Mouse (Mus musculus) layer of hippocampus, adult 11-12 months (tissue): ENCODE measurements around the gene Nelfb.

ENCODE experiments used
- DNase-seq: peaks from one replicate; pipeline ENCODE4 v3.0.0; 2022; ENCODE audit warnings: low spot score

Nelfb gene

DNA sequence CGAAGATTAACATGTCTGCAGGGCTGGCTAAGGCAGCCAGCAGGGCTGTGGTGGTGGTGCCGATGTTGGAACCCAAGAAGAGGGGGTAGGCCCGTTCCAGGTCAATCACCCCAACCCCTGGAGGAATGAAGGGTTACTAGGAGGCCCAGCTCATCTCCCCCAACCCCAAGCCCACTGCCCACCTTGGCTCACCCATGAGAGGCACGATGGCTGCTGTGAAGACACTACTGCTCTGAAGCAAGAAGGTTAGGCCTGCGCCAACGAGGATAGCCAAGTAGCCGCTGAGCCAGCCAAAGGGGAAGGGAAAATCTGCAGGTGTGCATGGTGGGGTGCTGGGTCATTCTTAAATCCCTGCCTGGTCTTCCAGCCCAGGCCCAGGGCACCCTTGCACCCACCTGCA is 19.3 kb upstream of the Nelfb start:
- no peak for DNase-seq

DNA sequence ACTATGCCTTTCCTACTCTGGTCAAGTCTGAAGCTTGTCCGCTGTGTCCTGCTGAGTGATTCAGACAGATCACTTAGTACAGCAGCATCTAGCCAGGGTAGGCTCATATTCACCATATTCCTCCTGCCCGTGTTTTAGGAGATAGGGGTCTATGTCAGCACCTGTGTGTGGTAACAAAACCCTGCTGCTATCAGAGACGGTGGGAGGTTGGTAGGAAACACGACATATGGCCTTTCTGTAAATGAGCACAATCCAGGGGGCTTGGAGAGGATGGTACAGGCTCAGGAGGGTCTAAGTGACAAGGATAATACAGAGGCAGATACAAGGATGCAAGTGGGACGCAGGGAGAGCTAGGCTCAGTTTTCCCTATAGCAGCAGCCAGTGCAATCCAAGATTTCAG is 18.3 kb upstream of the Nelfb start:
- DNase-seq: no peak

- no peak for DNase-seq
These were observed 17.8 kb upstream of the Nelfb start for GRCm38 (mm10) chr2:25228995-25229530.

DNA sequence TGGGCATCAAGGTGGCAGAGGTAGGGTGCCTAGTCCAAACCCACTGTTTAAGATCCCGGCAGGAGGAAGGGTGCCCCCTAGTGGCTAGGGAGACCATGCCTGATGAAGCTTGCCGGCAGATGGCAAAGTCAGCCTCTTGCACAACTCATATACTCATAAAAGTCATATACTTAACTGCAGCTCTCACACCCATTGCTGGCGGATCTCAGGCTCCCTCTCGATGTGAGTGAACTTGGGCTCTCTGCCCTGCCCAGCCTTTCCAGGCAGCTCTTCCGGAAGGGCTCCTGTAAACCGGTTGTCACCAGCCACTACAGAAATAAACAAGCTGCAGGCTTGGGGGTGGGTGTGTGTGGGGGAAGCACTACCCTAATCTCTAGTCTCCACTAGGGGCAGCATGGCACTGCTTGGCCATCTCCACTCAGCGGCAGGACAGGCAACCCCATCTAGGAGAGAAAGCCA is 17.2 kb upstream of the Nelfb start:
- DNase-seq: peak; percentile 91

DNA sequence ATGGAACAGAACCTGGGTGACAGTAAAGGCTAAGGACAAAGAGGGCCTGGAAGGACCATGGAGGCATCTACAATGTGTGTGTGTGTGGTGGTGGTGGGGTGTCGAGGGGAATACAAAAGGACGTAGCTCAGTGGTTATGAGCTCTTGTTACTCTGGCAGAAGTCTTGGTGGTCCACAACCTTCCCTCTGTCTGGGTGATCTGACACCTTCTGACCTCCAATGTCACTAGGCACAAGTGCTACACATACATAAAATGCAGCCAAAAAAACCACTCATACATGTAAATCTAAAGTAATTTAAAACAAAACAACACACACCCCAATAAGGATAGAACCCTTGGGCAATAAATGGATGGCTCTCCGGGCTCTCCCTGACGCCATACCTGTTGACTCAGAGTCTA is 16.1 kb upstream of the Nelfb start:
- DNase-seq: no peak

DNA sequence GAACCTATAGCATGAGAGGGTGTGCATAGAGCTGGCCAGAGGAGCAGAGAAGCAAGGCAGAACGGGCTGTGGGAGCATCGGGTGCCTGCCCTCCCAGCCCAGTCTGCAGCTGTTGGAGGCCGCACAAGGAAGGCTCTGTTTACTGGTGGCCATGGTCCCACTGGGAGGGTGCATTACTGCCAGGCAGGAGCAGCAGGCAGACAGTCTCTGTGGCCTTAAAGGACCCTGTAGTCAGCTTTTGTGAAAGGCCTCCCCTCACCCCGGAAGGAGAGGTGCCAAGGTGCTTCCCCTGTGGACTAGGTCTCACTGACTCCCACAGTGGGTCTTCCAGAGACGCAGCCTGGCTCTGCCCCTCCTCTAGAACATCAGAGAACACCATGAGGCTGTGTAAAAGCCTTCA is 15.6 kb upstream of the Nelfb start:
- peak; percentile 71 for DNase-seq

DNA sequence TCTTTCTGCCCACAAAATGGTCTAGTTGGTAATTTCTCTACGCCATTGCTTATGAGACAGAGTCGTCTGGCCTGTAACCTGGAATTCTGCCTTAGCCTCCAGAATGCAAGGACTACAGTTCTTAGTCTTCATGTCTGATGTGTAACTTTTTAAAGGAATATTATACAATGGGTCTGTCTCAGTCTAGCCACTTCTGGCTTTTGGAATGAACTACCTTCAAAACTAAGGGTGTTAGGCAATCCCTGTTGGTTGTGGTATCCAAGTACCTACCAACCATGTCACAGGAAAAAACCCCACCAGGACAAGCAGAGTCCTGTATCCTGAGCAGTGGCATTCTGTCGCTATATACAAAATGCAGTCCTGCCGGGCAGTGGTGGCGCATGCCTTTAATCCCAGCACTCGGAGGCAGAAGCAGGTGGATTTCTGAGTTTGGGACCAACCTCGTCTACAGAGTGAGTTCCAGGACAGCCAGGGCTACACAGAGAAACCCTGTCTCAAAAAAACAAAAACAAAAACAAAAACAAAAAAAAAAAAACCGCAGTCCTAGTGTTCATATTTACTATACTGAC is 14.6 kb upstream of the Nelfb start:
- DNase-seq: no peak

GRCm38 (mm10) chr2:25224766-25225752 is 13.8 kb upstream of the Nelfb start:
- peak; percentile 99 for DNase-seq

DNA sequence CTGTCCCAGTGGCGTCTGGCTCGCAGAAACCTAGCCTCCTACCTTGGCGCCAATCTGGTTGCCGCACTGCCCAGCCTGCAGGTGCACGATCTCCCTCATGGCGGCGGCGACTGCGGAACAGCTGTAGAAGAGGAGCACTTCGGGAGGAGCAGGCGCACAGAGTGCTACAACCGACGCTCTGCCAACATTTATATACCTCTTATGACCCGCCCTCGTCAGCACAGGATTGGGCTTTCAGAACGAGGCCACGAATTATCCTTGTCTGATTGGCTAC is 13.1 kb upstream of the Nelfb start, which contains the start of gene Tubb4b:
Gene Tubb4b, minus strand, starts transcription at position 211 of the 274 bp plus-strand sequence.
- no peak for DNase-seq

- peak; percentile 76 for DNase-seq
These were observed 12.6 kb upstream of the Nelfb start for GRCm38 (mm10) chr2:25223681-25224491.

DNA sequence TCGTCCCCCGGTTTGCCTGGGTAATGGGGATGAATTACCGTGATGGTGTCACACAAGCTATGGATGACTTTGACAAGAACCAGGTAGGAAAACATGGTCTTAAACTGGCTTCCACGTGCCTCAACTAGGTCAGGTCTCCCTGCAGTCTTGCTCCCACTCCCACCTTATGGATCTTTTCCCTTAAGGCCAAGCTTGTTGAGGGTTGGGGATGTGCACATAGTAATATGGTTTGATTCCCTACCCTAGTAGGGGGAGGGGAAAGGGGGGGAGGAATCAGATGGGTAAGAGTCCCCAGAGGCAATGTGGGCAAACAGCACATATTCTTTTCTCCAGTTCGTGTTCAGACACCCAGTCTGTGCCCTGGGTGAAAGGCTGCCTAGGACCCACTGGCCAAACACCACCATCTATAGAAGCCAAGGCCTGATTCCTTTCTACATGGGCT is 10.1 kb upstream of the Nelfb start:
- DNase-seq: no peak

GRCm38 (mm10) chr2:25218445-25218844 is 7.2 kb upstream of the Nelfb start, which contains the start of gene Fam166a:
TSS of gene Fam166a (plus strand) at chr2:25218745.
- no peak for DNase-seq

DNA sequence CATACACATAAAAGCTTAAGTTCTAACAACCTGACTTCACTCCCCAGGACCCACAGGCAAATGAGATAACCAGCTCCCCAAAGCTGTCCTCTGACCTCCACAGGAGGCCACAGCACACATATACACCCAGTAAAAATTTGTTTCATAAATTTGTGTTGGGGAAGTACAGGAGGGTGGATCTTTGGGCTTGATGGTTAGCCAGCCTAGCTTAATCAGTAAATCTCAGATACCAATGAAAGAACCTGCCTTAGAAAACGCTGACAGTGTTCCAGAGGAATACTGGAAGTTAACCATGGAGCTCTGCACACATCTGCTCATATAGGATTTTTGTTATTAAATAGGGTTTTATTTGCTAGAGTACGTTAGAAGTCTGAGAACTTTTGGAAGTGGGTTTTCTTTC is 6.4 kb upstream of the Nelfb start:
- no peak for DNase-seq

DNA sequence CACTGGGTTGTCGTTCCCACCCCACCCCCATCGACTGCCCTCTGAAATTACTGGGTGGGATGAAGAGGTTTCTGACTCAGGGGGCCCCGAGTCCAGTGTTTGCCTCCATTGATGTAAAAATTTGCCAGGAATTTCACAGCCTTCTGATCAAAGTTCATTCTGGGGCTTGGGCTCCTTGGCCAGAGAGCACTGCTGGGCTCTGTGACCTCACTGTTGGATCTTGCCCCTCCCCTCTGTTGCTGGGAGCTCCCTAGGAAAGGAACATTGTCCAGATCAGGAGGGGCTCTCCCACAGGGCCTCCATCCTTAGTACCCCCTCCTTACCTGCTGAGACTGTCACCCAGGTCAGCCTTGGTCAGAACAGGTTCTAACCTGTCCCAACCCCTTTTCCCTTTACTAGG is 3.2 kb upstream of the Nelfb start, which contains the start of gene Stpg3:
Gene Stpg3, minus strand, starts transcription at position 194 of the 400 bp plus-strand sequence.
- DNase-seq: no peak

DNA sequence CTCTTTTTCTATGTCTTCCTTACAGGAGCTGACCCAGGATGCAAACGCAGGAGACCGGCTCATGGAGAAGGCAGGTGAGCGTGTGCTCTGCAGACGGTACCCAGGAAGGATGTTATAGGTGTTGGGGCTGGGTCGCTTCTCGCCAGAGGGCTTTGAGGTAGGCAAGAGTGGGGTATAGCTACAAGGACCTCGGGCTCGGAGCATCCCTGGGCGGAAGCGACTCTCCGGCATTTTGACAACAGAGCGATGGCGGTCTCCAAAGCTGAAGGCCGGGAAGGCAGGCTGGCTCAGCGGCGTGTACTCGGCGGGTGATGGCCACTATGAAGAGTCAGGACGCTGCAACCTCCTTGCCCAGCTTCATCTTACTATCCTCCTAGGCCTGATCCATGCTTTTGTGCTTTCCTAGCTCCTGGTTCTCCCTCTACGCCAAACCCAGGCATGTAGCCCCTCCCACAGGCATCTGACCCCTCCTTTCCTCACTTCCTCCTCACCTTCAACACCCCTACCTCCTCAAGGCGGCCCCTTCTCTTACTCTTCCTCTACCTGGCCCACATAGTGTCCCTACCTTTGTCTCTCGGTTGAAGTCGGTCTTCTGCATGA is 2.1 kb upstream of the Nelfb start:
- DNase-seq: no peak

- DNase-seq: no peak
These were observed 603 bp downstream of the Nelfb start for GRCm38 (mm10) chr2:25210686-25211085.

GRCm38 (mm10) chr2:25207593-25207992 is 3.7 kb downstream of the Nelfb start:
- no peak for DNase-seq

DNA sequence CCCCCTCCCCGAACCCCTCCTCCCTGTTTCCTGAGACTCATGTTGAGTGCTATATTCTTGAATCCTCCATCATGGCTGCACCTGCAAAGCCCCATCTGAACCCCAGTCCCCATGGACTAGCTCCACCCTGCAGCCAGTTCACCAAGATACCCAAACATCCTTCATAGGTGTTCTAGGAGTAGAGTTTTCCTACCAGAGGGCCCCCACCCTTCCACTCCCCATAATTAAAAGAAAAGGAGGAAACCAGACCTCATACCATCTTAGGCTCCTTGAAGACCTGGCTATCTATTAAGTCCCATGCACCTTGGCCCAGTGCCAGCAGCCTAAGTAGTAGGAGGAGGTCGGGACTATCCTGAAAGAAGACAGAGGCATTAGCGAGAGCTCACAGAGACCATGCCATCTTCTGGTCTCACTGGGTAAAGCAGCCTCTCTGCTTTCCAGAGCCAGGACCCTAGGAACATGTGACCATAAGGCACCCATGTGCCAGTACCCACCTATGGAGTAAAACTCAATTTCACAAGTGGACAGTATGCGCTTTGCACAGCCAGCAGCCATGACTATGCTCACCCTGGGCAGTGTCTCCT is 7.6 kb downstream of the Nelfb start:
- no peak for DNase-seq

DNA sequence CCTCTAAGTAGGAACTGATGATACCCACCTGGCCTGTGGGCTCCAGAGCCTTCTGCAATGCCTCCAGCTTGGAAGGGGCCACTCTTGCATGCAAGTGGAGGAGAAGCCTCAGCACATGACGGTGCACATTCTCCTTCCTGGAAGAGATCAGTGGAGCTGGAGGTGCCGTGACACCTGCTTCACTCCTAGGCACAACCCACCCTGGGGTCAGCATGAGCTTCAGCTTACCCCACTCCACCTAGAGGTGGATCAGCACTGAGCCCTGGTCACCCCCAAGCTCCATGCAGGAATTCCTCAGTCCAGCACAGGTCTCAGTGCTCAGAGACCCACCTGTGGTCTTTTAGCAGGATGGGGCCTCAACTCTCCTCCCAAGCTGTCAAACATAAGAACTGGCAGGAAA is 10.7 kb downstream of the Nelfb start:
- DNase-seq: no peak

DNA sequence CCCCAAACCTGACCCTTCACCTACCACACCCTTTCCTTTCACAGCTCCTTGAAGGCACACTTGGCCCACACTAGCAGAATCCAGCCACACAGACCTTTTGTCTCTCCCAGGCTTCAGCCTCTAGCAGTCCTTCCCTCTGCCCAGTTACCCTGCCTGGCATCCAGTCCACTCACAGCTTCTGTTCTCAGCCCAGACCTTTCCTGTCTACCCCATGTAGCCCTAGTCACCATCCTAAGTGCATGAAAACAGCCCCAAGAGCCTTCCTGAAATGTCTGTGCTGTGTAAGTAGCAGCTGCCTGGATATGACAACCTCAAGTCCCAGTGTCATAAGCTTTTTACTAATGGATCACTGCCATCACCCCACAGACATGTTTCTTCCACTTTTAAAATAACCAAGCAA is 13.3 kb downstream of the Nelfb start:
- no peak for DNase-seq

DNA sequence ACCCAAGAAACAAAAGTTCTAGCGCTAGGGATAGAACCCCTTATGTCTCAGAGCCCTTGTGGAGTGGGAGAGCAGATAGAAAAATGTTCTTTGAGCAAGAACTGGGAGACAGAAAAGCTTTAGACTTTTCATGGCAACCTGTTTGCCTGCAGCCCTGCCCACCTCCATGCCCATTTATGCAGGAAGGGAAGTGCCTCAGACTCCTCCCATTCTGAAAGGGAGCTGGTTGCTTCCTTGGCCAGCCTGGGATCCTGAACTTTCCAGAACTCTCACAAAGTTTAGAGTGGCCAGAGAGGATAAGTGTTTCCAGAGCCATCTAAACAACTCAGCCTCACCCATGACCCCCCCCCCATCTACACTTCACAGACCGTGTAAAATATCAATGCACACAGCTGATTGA is 14.1 kb downstream of the Nelfb start:
- no peak for DNase-seq
